Mouse (Mus musculus): Measurements from ENCODE around the gene Ajm1.

Ajm1 gene

GRCm38 (mm10) chr2:25581294-25581864 lies at the start of gene Ajm1:
Ajm1 (minus strand) TSS chr2:25581757.
- DNase-seq, result peak; percentile 34 to 68

- peak; percentile 51 to 76 for DNase-seq
These were observed 47.2 kb upstream of the Ajm1 start for GRCm38 (mm10) chr2:25628738-25629137.

DNA sequence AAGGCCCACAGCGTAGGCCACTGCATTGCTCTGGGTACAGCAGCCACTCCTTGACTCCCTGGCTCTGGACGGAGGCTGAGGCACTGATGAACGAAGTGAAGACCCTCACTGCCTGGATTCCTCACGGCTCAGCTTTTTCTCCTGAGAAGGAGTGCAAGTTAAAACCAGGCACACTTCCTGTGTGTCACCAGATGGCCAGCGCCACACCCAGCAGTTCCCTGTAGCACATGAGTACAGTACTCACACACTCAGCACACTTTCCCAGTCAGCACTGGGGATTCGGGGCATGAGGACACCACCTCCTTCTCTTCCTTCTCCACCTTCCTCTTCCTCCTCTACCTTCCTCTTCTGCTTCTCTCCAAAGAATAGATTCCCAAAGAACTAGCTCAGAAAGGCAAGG lies 46.3 kb upstream of the Ajm1 start, which contains the start of gene Fcna:
TSS of gene Fcna (minus strand) at position 220 of the 400 bp plus-strand sequence.
- DNase-seq, result no peak

GRCm38 (mm10) chr2:25625986-25626385 lies 44.4 kb upstream of the Ajm1 start:
- no peak for DNase-seq

DNA sequence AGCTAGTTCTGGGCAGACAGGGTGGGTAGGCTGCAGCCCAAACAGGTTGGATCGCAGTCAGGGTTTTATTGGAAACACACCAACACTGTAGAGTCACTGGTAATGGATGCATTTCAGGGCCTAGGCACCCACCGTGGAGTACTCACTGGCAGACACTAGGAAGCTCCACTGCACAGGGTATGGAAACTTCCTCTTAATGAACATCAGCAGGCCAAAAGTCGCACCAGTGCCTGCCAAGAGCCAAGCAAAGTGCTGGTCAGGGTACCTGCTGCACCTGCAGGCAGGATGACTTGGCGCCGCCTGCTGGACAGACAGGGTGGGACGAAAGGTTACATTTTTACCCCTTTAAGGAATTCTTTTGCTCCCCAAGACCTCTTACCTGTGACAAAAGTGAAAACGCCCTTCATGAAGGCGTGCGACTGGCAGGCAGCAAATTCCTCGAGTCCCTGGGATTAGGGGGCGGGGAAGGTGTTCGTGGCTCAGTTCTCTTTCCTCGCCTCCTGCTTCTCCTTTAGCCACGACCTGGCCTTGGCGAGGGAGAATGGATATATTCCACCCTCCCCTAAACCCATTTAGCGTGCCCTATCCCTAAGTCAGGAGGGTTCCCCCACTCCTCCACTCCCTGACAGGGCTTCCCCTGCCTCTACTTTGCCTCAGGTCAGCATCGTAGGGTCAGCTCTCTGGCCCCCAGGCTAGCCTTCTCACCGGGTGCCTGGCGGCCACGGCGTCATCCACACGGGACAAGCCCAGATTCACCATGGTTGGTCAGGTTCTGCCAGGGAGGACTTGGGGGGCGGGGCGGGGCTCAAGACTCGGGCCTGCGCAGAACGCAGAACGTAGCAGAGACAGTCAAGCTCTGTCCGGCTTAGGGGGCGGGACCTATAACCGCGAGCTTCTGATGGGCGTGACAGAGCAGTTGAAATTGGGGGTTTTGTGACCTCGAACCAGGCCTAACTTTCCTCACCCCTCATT lies 40.0 kb upstream of the Ajm1 start, which contains the start of gene Tmem141:
TSS of gene Tmem141 (minus strand) at position 777 of the 972 bp plus-strand sequence.
- peak; percentile 95 to 97 for DNase-seq

GRCm38 (mm10) chr2:25620852-25621228 lies 39.3 kb upstream of the Ajm1 start:
- no peak for DNase-seq

- DNase-seq, result no peak
These were observed 38.8 kb upstream of the Ajm1 start for GRCm38 (mm10) chr2:25620386-25620785.

GRCm38 (mm10) chr2:25617578-25617977 lies 36.0 kb upstream of the Ajm1 start, which contains the start of gene Ccdc183:
Ccdc183 (minus strand) TSS chr2:25617678.
- no peak for DNase-seq

GRCm38 (mm10) chr2:25616398-25616797 lies 34.8 kb upstream of the Ajm1 start:
- no peak for DNase-seq

DNA sequence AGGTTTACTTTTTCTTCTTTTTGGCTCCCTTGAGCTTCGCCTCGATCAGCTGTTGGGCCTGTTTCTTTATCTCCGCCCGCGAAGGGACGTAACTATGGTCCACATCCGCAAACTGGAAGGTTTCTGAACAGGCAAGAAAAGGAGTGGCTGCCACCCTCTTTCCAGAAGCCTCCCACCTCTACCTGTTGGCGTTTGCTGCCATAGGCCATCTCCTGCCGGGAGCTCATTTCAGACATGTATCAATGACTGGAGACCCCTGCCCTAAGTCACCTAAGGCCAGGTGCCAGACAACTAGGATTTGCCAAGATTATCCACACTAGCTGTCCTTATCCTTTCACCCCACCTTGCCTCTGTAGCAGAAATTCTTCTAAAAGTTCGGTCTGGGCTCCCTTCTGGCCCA lies 27.1 kb upstream of the Ajm1 start:
- DNase-seq, result no peak

DNA sequence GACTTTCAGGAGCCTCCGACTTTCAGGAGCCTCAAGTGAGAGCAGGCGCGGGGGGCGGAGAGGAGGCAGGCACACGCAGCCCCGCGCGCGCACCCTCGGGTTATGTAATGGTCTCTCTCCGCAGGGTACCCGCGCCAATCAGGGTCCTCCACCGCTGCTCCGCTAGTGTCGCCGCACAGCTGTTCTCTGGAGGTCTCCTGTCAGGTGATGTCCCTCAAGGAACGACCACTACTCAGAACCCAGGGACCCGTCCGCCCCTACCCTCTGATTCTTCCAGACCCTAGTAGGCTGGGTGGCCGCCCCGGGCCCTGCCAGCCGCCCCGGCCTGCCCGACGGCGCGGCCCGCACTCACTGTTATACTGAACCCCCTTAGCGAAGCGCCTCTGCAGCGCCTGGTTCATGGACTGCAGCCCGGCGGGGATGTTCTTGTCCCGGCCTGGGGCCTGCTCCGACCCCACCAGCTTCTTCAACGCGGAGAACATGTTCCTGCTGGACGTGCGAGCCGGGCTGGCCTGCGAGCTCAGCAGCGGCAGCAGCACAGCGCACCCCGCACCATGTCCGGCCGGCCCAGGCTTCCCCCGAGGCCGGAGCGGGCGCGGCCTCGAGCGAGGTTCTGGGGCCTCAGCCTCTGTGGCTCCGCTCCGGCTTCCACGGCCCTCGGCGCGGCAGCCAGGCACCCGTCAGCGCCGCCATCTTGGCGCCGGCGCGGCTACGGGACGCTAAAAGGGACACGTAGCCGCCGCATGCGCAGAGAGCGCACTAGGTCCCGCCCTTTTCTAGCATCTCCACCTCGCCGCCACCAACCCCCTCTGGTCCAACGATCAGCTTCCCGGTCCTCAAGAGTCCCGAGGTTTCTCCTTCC lies 26.4 kb upstream of the Ajm1 start, which contains the start of gene Rabl6:
TSS of gene Rabl6 (minus strand) at position 761 of the 862 bp plus-strand sequence.
- DNase-seq, result peak; percentile 92 to 94

DNA sequence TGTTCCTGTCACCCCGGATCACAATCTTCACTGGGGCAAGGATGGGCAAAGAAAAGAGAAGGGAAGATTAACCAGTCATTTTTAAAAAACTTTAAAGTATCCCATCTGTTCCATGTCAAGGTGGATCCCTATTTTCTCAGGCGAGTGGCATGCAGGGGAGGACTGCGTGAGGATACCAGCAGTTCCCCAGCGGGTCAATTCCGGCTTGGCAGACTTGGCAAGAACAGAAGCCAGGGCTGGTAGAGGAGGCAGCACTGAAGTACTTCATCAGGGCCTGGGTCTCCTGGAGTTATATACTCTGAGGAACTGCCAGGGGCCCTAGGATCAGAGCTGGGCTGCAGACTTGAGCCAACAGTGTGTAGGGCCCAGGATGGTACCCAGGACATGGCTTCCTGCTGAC lies 21.0 kb upstream of the Ajm1 start:
- no peak for DNase-seq

- no peak for DNase-seq
These were observed 18.5 kb upstream of the Ajm1 start for GRCm38 (mm10) chr2:25600037-25600436.

- no peak for DNase-seq
These were observed 17.2 kb upstream of the Ajm1 start for GRCm38 (mm10) chr2:25598749-25599148.

DNA sequence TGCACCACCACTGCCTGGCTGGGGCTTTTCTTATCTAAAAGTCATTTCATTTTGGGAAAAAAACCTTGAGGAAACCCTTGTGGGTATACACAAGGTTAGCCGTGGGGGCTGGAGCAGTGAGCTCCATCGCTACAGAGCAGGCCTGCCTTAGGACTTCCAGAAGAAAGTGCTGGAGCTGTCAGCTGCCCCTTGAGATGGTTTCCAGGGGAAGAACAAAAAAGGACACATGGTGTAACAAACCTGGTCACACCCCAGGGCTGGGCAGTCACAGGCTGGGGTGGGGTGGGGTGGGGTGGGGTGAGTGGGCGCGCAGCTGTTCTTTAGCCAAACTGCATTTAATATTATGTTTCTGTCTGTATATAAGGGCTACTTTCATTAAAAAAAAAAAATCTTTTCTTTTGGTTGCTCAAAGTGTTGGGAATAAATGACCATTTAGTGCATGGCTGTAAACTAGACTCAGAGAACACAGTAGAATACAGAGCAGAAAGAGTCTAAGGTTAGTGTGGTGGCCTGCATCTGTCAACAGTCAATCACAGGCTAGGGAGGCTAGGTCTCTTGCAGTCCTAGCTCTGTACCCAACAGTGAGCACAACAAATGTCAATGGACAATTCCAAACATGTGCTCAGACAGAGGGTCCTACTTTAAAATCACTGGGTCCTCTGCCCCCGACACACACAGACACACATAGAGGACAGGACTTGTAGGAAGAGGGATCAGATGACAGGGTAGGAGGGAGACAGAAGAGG lies 15.4 kb upstream of the Ajm1 start:
- no peak for DNase-seq

GRCm38 (mm10) chr2:25591863-25592262 lies 10.3 kb upstream of the Ajm1 start:
- peak in 1 of 2 experiments; percentile 60 for DNase-seq

DNA sequence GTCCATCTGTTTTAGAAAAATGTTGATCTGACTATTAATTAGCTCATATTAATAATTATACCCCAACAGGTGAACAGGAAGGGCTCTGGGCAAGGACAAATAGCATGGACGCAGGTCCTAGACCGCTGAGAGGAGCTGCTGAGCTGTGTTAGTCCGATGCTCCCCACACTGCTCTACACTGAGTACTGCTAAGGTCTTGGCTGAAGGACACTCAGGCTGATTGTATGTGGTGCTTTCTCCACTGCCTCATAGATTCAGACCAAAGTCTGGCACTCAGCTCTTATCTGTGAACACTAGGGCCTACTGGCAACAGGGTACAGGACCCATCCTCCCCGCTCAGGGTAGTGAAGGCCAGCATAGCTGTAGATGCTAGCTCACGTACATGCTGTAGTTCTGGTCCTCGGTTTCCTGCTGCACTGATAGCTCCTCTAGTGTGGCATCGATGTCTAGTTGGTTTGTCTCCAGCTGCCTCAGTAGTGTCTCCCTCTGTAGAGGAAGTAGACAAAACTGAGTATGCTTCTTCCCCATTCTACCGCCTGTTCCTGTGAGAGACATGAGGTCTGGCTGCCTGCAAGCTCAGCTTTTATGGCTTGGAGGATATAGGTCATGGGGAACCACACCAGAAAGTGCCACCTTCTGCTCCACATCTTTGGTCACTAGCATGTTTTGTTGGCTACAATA lies 6.8 kb upstream of the Ajm1 start:
- DNase-seq, result no peak

GRCm38 (mm10) chr2:25587290-25587689 lies 5.7 kb upstream of the Ajm1 start:
- DNase-seq, result no peak

- DNase-seq, result no peak
These were observed 4.0 kb upstream of the Ajm1 start for GRCm38 (mm10) chr2:25585601-25586000.

DNA sequence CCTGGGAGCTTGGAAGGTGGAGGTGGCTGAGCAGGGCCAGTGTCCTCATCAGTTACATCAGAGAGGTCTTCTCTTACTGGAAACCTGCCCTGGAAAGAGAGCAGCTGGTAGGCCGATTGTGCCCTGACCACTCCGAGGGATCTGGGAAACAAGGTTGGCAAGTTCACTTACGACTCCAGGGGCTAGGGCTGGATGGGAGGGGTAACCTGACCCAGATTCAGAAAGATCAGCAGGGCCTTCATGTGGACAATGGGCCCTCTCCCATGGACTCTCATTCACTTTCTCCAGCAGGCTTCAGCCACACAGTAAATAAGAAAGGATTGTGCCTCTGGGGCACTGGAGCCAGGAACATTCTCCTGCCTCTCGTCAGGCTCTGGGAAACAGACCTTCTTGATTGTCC lies 3.3 kb upstream of the Ajm1 start:
- no peak for DNase-seq

- DNase-seq, result no peak
These were observed 2.6 kb upstream of the Ajm1 start for GRCm38 (mm10) chr2:25584152-25584551.

Measured in kidney, postnatal 25 days (tissue).